Mouse (Mus musculus) lung, postnatal 0 days (tissue): ENCODE measurements around the gene Mkrn2.

Experiments
- CTCF ChIP-seq: IDR thresholded peaks from 2 replicates; pipeline ENCODE4 v1.5.1; 2016; ENCODE audit warnings: antibody characterized with exemption, mild to moderate bottlenecking
- EP300 ChIP-seq: IDR thresholded peaks from 2 replicates; pipeline ENCODE4 v1.6.1; 2016; ENCODE audit warnings: antibody characterized with exemption, mild to moderate bottlenecking, control low read depth

DNA sequence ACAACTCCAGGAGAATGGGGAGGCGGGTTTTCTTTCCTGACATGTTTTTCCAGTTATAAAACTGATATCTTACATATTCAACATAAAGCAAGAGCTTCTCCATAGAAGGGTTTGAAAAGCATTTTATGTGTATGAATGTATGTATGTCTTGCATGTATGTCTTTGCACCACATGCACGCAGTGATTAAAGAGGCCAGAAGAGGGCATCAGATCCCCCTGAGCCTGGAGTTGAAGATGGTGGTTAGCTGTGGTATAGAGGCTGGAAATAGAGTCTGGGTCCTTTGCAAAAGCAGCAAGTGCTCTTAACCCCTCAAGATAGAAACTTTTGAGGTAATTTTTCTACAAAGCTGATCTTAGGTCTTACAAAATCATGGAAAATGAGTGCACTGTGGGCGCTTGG is 7.4 kb downstream of the Mkrn2 start:
- TF ChIP-seq EP300: no peak
- peak; percentile 71 for TF ChIP-seq CTCF
